Mouse (Mus musculus) CD4-positive helper T cell, adult 2 months (primary cell): ENCODE measurements around the gene Slc17a4.

Experiments
- DNase-seq: peaks from one replicate; pipeline ENCODE4 v3.0.0-alpha.2; 2012; ENCODE audit warnings: low read depth, missing footprints, low spot score

Slc17a4 gene

GRCm38 (mm10) chr13:23914376-23915167, at the start of gene Slc17a4:
Slc17a4 (minus strand) TSS chr13:23915009.
- DNase-seq, result no peak

GRCm38 (mm10) chr13:23959776-23960175, 45.0 kb upstream of the Slc17a4 start:
- DNase-seq, result no peak

GRCm38 (mm10) chr13:23950928-23951327, 36.1 kb upstream of the Slc17a4 start:
- peak; percentile 6 for DNase-seq

- no peak for DNase-seq
These were observed 34.9 kb upstream of the Slc17a4 start for GRCm38 (mm10) chr13:23949484-23950246.

- no peak for DNase-seq
These were observed 31.4 kb upstream of the Slc17a4 start for GRCm38 (mm10) chr13:23946254-23946653.

GRCm38 (mm10) chr13:23942861-23943260, 28.1 kb upstream of the Slc17a4 start:
- DNase-seq, result no peak

- DNase-seq, result no peak
These were observed 25.5 kb upstream of the Slc17a4 start for GRCm38 (mm10) chr13:23940291-23940690.

- DNase-seq, result no peak
These were observed 23.9 kb upstream of the Slc17a4 start for GRCm38 (mm10) chr13:23938699-23939098.

GRCm38 (mm10) chr13:23934211-23934520, 19.4 kb upstream of the Slc17a4 start, which contains the start of gene Hist1h2aa:
Hist1h2aa (plus strand) TSS chr13:23934462.
- DNase-seq, result no peak

GRCm38 (mm10) chr13:23933421-23934210, 18.8 kb upstream of the Slc17a4 start, which contains the start of gene Hist1h2ba:
Hist1h2ba (minus strand) TSS chr13:23934156.
- no peak for DNase-seq

- no peak for DNase-seq
These were observed 16.1 kb upstream of the Slc17a4 start for GRCm38 (mm10) chr13:23930904-23931303.

GRCm38 (mm10) chr13:23930461-23930860, 15.7 kb upstream of the Slc17a4 start:
- DNase-seq, result no peak

- DNase-seq, result no peak
These were observed 13.8 kb upstream of the Slc17a4 start for GRCm38 (mm10) chr13:23928637-23929036.

- DNase-seq, result no peak
These were observed 11.0 kb upstream of the Slc17a4 start for GRCm38 (mm10) chr13:23925792-23926191.

- no peak for DNase-seq
These were observed 2.9 kb upstream of the Slc17a4 start for GRCm38 (mm10) chr13:23917674-23918073.

GRCm38 (mm10) chr13:23916132-23916531, 1.3 kb upstream of the Slc17a4 start:
- DNase-seq, result no peak

- DNase-seq, result no peak
These were observed 960 bp downstream of the Slc17a4 start for GRCm38 (mm10) chr13:23913791-23914306.

GRCm38 (mm10) chr13:23911335-23911734, 3.5 kb downstream of the Slc17a4 start:
- no peak for DNase-seq

- no peak for DNase-seq
These were observed 4.7 kb downstream of the Slc17a4 start for GRCm38 (mm10) chr13:23910121-23910520.

- DNase-seq, result no peak
These were observed 7.9 kb downstream of the Slc17a4 start for GRCm38 (mm10) chr13:23906906-23907305.

- DNase-seq, result peak; percentile 5
These were observed 16.6 kb downstream of the Slc17a4 start for GRCm38 (mm10) chr13:23898242-23898641.

- DNase-seq, result no peak
These were observed 21.6 kb downstream of the Slc17a4 start for GRCm38 (mm10) chr13:23893269-23893593.
